8 mouse cellular contexts compared by ENCODE assay signal in the genomic region with DNA sequence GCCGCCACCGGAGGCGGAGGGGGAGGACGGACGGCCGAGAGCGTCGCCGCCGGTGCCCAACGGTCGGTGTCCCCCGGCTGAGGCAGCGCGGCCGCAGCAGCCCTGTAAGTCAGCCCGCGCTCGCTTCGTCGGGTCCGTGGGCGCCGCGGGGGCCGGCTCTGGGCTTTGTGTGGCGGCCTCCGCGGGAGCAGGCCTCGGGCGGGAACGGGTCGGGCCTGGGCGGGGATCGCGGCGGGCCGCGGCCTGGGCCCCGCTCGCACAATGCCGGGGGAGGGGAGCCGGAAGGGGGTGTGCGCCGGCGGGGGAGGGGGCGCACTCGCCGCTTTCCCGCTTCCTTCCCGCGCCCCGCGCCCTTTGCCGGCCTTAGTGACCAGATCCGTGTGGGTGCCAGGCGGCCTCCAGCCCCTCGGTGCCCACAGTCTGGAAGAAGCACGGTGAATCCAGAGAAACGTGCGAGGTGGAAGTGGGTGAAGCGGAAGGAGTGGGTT. TPM values are rescaled to one million over a fixed set of nuclear protein-coding genes. Genes with fewer than 3 reads are reported as not detected.
DNase-seq lines count a peak whose midpoint lies in the region; ATAC-seq and TF ChIP-seq lines count a peak whose summit lies in the region.

No protein-coding gene starts in this region.

- peaks cover 53% of the 10 kb centered on the region for H3K79me2 ChIP-seq in C2C12 (ENCODE audit: control insufficient read depth, insufficient read depth)

- peaks cover 11% of the 10 kb centered on the region for H3K4me1 ChIP-seq in heart, embryonic 11.5 days (ENCODE audit: control insufficient read depth, insufficient read depth, low read length)
- peaks cover 18% of the 10 kb centered on the region for H3K4me1 ChIP-seq in lung, embryonic 16.5 days (replicated peaks; ENCODE audit: control insufficient read depth, insufficient read depth, low read length)
- peaks cover 26% of the 10 kb centered on the region for H3K4me1 ChIP-seq in neural tube, embryonic 15.5 days

- H3K36me3 ChIP-seq in C2C12 (ENCODE audit: control insufficient read depth, insufficient read depth) = peaks cover 23% of the 10 kb centered on the region
- H3K36me3 ChIP-seq in heart, embryonic 11.5 days (ENCODE audit: control insufficient read depth, insufficient read depth, low read length) = no peaks in the 10 kb centered on the region
- no peaks in the 10 kb centered on the region for H3K36me3 ChIP-seq in lung, embryonic 16.5 days (ENCODE audit: control insufficient read depth, insufficient read depth, low read length)
- no peaks in the 10 kb centered on the region for H3K36me3 ChIP-seq in neural tube, embryonic 15.5 days

- TF ChIP-seq CTCF in C2C12 (IDR thresholded peaks at IDR 0.05; ENCODE audit: control insufficient read depth, insufficient read depth, insufficient read length) (no peak), Patski (IDR thresholded peaks at IDR 0.05) (no peak)

- H3K9me3 ChIP-seq in heart, embryonic 11.5 days (replicated peaks; ENCODE audit: control insufficient read depth, low read length) = no peaks in the 10 kb centered on the region
- no peaks in the 10 kb centered on the region for H3K9me3 ChIP-seq in lung, embryonic 16.5 days (ENCODE audit: control insufficient read depth, low read length)
- H3K9me3 ChIP-seq in neural tube, embryonic 15.5 days (replicated peaks) = no peaks in the 10 kb centered on the region

- peaks cover 49% of the 10 kb centered on the region for H3K79me3 ChIP-seq in C2C12 (ENCODE audit: low read depth)

- no peak for DNase-seq in Patski (ENCODE audit: low read depth, low spot score)
- DNase-seq in embryo, embryonic 9.5 days (ENCODE audit: extremely low spot score) = peak; percentile 82
- DNase-seq in kidney, postnatal 36 days = peak; percentile 16 to 75
- peak; percentile 82 for DNase-seq in thymus, postnatal 25 days

- peak overlapping the region; percentile 100 for H3K9ac ChIP-seq in heart, embryonic 11.5 days (ENCODE audit: low read depth, low read length)
- H3K9ac ChIP-seq in lung, embryonic 16.5 days (ENCODE audit: low read length) = peak overlapping the region; percentile 100
- H3K9ac ChIP-seq in neural tube, embryonic 15.5 days (replicated peaks) = peak overlapping the region; percentile 98

- ATAC-seq in Patski = peak; percentile 40
- peak; percentile 83 for ATAC-seq in heart, embryonic 11.5 days (replicated peaks; ENCODE audit: insufficient number of reproducible peaks, low FRiP score, low TSS enrichment)
- peak; percentile 87 for ATAC-seq in lung, embryonic 16.5 days (ENCODE audit: low read depth)
- ATAC-seq in neural tube, embryonic 15.5 days (ENCODE audit: low FRiP score) = peak; percentile 85

- peak overlapping the region; percentile 100 for H3ac ChIP-seq in C2C12 (ENCODE audit: control insufficient read depth, insufficient read length, low read depth)

- H3K4me2 ChIP-seq in heart, embryonic 11.5 days = peak overlapping the region; percentile 85
- H3K4me2 ChIP-seq in lung, embryonic 16.5 days (ENCODE audit: low read depth, low read length) = peak overlapping the region; percentile 85
- peak overlapping the region; percentile 69 for H3K4me2 ChIP-seq in neural tube, embryonic 15.5 days

- in situ Hi-C loops in Patski (cut with MboI; ENCODE audit: low pct_unique_long_range_greater_than_20kb) = no loop called here

- WGBS in heart, embryonic 11.5 days (ENCODE audit: insufficient replicate concordance) = under 1% methylated on average over 43 of the region's 62 CpGs
- 0% methylated on average over 22 of the region's 62 CpGs for WGBS in lung, embryonic 16.5 days
- 0% methylated on average over 34 of the region's 62 CpGs for WGBS in neural tube, embryonic 15.5 days

- peak overlapping the region; percentile 98 for H3K27ac ChIP-seq in heart, embryonic 11.5 days (ENCODE audit: low read depth, low read length)
- H3K27ac ChIP-seq in lung, embryonic 16.5 days (ENCODE audit: low read length) = peak overlapping the region; percentile 96
- H3K27ac ChIP-seq in neural tube, embryonic 15.5 days (replicated peaks) = peak overlapping the region; percentile 99

- POLR2A ChIA-PET in Patski (lab: Charles Lee) = no interaction called here

- H3K27me3 ChIP-seq in C2C12 (ENCODE audit: control insufficient read depth, insufficient read depth, insufficient read length) (no peaks in the 10 kb centered on the region), Patski (no peaks in the 10 kb centered on the region)
- H3K27me3 ChIP-seq in heart, embryonic 11.5 days (ENCODE audit: control insufficient read depth, insufficient read depth, low read length) = no peaks in the 10 kb centered on the region
- H3K27me3 ChIP-seq in lung, embryonic 16.5 days (ENCODE audit: control insufficient read depth, insufficient read depth, low read depth, low read length) = no peaks in the 10 kb centered on the region
- H3K27me3 ChIP-seq in neural tube, embryonic 15.5 days (replicated peaks) = no peaks in the 10 kb centered on the region

- CTCF ChIA-PET in Patski (lab: Charles Lee) = no interaction called here

- H3K4me3 ChIP-seq in C2C12 (ENCODE audit: insufficient read depth, poor library complexity, severe bottlenecking) = peak overlapping the region; percentile 67
- peak overlapping the region; percentile 98 for H3K4me3 ChIP-seq in heart, embryonic 11.5 days (ENCODE audit: low read depth, low read length)
- H3K4me3 ChIP-seq in lung, embryonic 16.5 days (ENCODE audit: low read length) = peak overlapping the region; percentile 94
- H3K4me3 ChIP-seq in neural tube, embryonic 15.5 days (replicated peaks) = peak overlapping the region; percentile 88

TF ChIP-seq in C2C12, 6 proteins besides CTCF, POLR2A, EP300 and RAD21:
- TF ChIP-seq MAX (IDR thresholded peaks at IDR 0.05) = no peak
- TF ChIP-seq FOSL1 (IDR thresholded peaks at IDR 0.05; ENCODE audit: insufficient read depth, low read length, poor library complexity, severe bottlenecking) = no peak
- no peak for TF ChIP-seq USF1 (IDR thresholded peaks at IDR 0.05; ENCODE audit: low read depth)

RNA-seq across cellular contexts. Expression of gene Pum2, which starts 0.5 kb away (rescaled TPM):
- polyA plus RNA-seq in C2C12 (2012; fragmentation: generic; extraction: Trizol) (19.9 TPM), Patski (2021) (107 TPM)
- polyA plus RNA-seq in heart, embryonic 11.5 days (2014; fragmentation: Nextera tagmentation; extraction: Ambion mirVana) = 39.8 and 41.7 TPM in 2 replicates
- polyA plus RNA-seq in lung, embryonic 16.5 days (2015; fragmentation: Nextera tagmentation; extraction: Ambion mirVana) = 42.0 and 42.1 TPM in 2 replicates
- 40.4 and 43.8 TPM in 2 replicates for polyA plus RNA-seq in neural tube, embryonic 15.5 days (2015; fragmentation: Nextera tagmentation; extraction: Ambion mirVana)
